8 mouse cellular contexts compared by ENCODE assay signal in genomic region chr15:99904333-99904732, GRCm38 (mm10). TPM values are rescaled to one million over a fixed set of nuclear protein-coding genes. Genes with fewer than 3 reads are reported as not detected.
DNase-seq lines count a peak whose midpoint lies in the region; ATAC-seq and TF ChIP-seq lines count a peak whose summit lies in the region.

No protein-coding gene starts in this region.

- H3K4me1 ChIP-seq in forebrain, postnatal 0 days (ENCODE audit: insufficient read depth), result no peaks in the 10 kb centered on the region
- H3K4me1 ChIP-seq in hindbrain, embryonic 14.5 days (replicated peaks; ENCODE audit: control insufficient read depth, insufficient read depth, low read length), result no peaks in the 10 kb centered on the region

- DNase-seq in cerebellum, adult 11 months, result peak; percentile 38
- DNase-seq in c-Kit-positive CD71-positive TER-119-positive erythroid progenitor cells, embryonic 14.5 days (ENCODE audit: low spot score), result peak; percentile 41
- peak; percentile 92 for DNase-seq in forebrain, postnatal 0 days
- DNase-seq in hindbrain, embryonic 14.5 days (ENCODE audit: low spot score), result peak; percentile 93
- DNase-seq in left cerebral cortex, adult 11 months (ENCODE audit: low spot score), result peak; percentile 45
- DNase-seq in right cerebral cortex, postnatal 10 days (ENCODE audit: low spot score in 2 of 2), result peak; percentile 59 to 67

- H3K27ac ChIP-seq in forebrain, postnatal 0 days (ENCODE audit: low read depth, low read length), result no peak overlapping the region
- H3K27ac ChIP-seq in hindbrain, embryonic 14.5 days, result no peak overlapping the region

- ATAC-seq in cerebellum, adult (ENCODE audit: insufficient number of reproducible peaks, low FRiP score, low TSS enrichment), result no peak
- peak; percentile 87 for ATAC-seq in forebrain, postnatal 0 days
- ATAC-seq in hindbrain, embryonic 14.5 days (ENCODE audit: low FRiP score), result peak; percentile 57; the same call in 1 of the 2 replicates
- peak; percentile 79 for ATAC-seq in megakaryocyte progenitor cell, adult 5-6 weeks (replicated peaks; ENCODE audit: poor library complexity)

- no peaks in the 10 kb centered on the region for H3K36me3 ChIP-seq in forebrain, postnatal 0 days (ENCODE audit: insufficient read depth)
- H3K36me3 ChIP-seq in hindbrain, embryonic 14.5 days (replicated peaks; ENCODE audit: control insufficient read depth, insufficient read depth), result no peaks in the 10 kb centered on the region

- no peak overlapping the region for H3K4me3 ChIP-seq in forebrain, postnatal 0 days (ENCODE audit: low read depth, low read length)
- no peak overlapping the region for H3K4me3 ChIP-seq in hindbrain, embryonic 14.5 days (replicated peaks; ENCODE audit: low read length)

- H3K9ac ChIP-seq in forebrain, postnatal 0 days, result no peak overlapping the region
- 0 out of 2 replicates have a peak overlapping the region, but pooled peaks have one; percentile 6 for H3K9ac ChIP-seq in hindbrain, embryonic 14.5 days

- no peaks in the 10 kb centered on the region for H3K27me3 ChIP-seq in forebrain, postnatal 0 days (ENCODE audit: insufficient read depth, low read length)
- no peaks in the 10 kb centered on the region for H3K27me3 ChIP-seq in hindbrain, embryonic 14.5 days (ENCODE audit: control insufficient read depth, insufficient read depth, low read length)

- peak; percentile 88 for TF ChIP-seq CTCF in forebrain, postnatal 0 days (IDR thresholded peaks at IDR 0.05; ENCODE audit: low read depth)

- 4% methylated on average over 4 of the region's 4 CpGs for WGBS in forebrain, postnatal 0 days
- WGBS in hindbrain, embryonic 14.5 days, result 11% methylated on average over 4 of the region's 4 CpGs

- no peaks in the 10 kb centered on the region for H3K9me3 ChIP-seq in forebrain, postnatal 0 days (ENCODE audit: low read length)
- no peaks in the 10 kb centered on the region for H3K9me3 ChIP-seq in hindbrain, embryonic 14.5 days (ENCODE audit: control insufficient read depth, low read length)

- H3K4me2 ChIP-seq in forebrain, postnatal 0 days (ENCODE audit: low read depth), result no peak overlapping the region
- no peak overlapping the region for H3K4me2 ChIP-seq in hindbrain, embryonic 14.5 days (replicated peaks)

RNA-seq across cellular contexts. Expression of gene Lima1, which starts 29.1 kb away (rescaled TPM):
- total RNA-seq in forebrain, postnatal 0 days (2014; rRNA removed), result 9.7 and 12.5 TPM in 2 replicates
- 8.5 and 11.8 TPM in 2 replicates for polyA plus RNA-seq in forebrain, postnatal 0 days (2015; fragmentation: Nextera tagmentation; extraction: Ambion mirVana)
- polyA plus RNA-seq in hindbrain, embryonic 14.5 days (2014; fragmentation: Nextera tagmentation; extraction: Ambion mirVana), result 11.2 and 14.5 TPM in 2 replicates
- total RNA-seq in megakaryocyte progenitor cell, adult 5-6 weeks (2015), result 4.8 and 5.0 TPM in 2 replicates
- 4.2 and 4.8 TPM in 2 replicates for total RNA-seq in megakaryocyte progenitor cell, adult 5-6 weeks (2017)

Comparison
In these comparisons a context has a peak if more than half of its experiments do, and no peak if none do; other contexts are left out.
1. DNase-seq: peak in every context shown above with its lines; median percentile 93 in hindbrain, embryonic 14.5 days; 92 in forebrain, postnatal 0 days; 63 in right cerebral cortex, postnatal 10 days; 45 in left cerebral cortex, adult 11 months; 41 in c-Kit-positive CD71-positive TER-119-positive erythroid progenitor cells, embryonic 14.5 days; 38 in cerebellum, adult 11 months.